Mouse (Mus musculus) ES-E14 (cell line): ENCODE data around the gene Atp6v0e2.

Source experiments
- CHD2 ChIP-seq: IDR thresholded peaks from 2 replicates; pipeline ENCODE4 v1.6.1; 2014; ENCODE audit warnings: mild to moderate bottlenecking, low read depth, low read length, inconsistent platforms
- HCFC1 ChIP-seq: IDR thresholded peaks from 2 replicates; pipeline ENCODE4 v1.6.1; 2012; ENCODE audit warnings: low read length, inconsistent platforms, borderline replicate concordance; ENCODE audit not compliant: insufficient read depth

GRCm38 (mm10) chr6:48555956-48556355 lies 18.5 kb downstream of the Atp6v0e2 start:
- TF ChIP-seq CHD2 (no peak), HCFC1 (no peak)
